Mouse (Mus musculus) MEL (cell line): ENCODE measurements around the gene Cfap58. TPM values are rescaled to one million over a fixed set of nuclear protein-coding genes. Genes with fewer than 3 reads are reported as not detected.

Experiments
- DNase-seq: peaks from one replicate; pipeline ENCODE4 v3.0.0; 2011; ENCODE audit warnings: low read depth, low spot score
- H3K27ac ChIP-seq: 2 replicates; pipeline ENCODE4 v1.5.1; 2012; ENCODE audit warnings: low read depth, mild to moderate bottlenecking, control low read depth, low read length, moderate library complexity; ENCODE audit not compliant: control insufficient read depth
- H3K27me3 ChIP-seq, 2 experiments: fragments of 150-350 bp in 1 of 2; sonication (generic) in 1 of 2; 2 replicates each; pipeline ENCODE4 v1.6.1; 2012; ENCODE audit warnings: low read length in 2 of 2, mild to moderate bottlenecking in 2 of 2, improper control_type of control experiment in 1 of 2, moderate library complexity in 1 of 2; ENCODE audit not compliant: insufficient read depth in 2 of 2, control insufficient read depth in 1 of 2
- H3K36me3 ChIP-seq, 2 experiments: 2 replicates each; pipeline ENCODE4 v1.6.1; 2012 to 2014; ENCODE audit warnings: low read length in 2 of 2, improper control_type of control experiment in 1 of 2, inconsistent platforms in 1 of 2, mild to moderate bottlenecking in 1 of 2; ENCODE audit not compliant: insufficient read depth in 2 of 2, control insufficient read depth in 1 of 2
- H3K4me1 ChIP-seq, 2 experiments: fragments of 150-350 bp in 1 of 2; sonication (generic) in 1 of 2; 2 replicates each; pipeline ENCODE4 v1.6.1; 2012; ENCODE audit warnings: low read length in 2 of 2, improper control_type of control experiment in 1 of 2, mild to moderate bottlenecking in 1 of 2; ENCODE audit not compliant: insufficient read depth in 2 of 2, control insufficient read depth in 1 of 2
- H3K4me3 ChIP-seq, 2 experiments: fragments of 150-350 bp in 1 of 2; sonication (generic) in 1 of 2; 2 replicates each; pipeline ENCODE4 v1.5.1; 2012; ENCODE audit warnings: low read depth in 2 of 2, low read length in 2 of 2, mild to moderate bottlenecking in 2 of 2, moderate library complexity in 2 of 2, control low read depth in 1 of 2, improper control_type of control experiment in 1 of 2; ENCODE audit not compliant: control insufficient read depth in 1 of 2, insufficient read depth in 1 of 2
- H3K79me2 ChIP-seq: 2 replicates; pipeline ENCODE4 v1.6.1; 2012; ENCODE audit warnings: mild to moderate bottlenecking, low read length, moderate library complexity; ENCODE audit not compliant: control insufficient read depth, poor library complexity, insufficient read depth
- H3K9ac ChIP-seq: 2 replicates; pipeline ENCODE4 v1.6.1; 2012; ENCODE audit warnings: low read depth, mild to moderate bottlenecking, control low read depth, low read length, moderate library complexity; ENCODE audit not compliant: control insufficient read depth, poor library complexity, severe bottlenecking
- H3K9me3 ChIP-seq: fragments of 150-350 bp; sonication (generic); replicated peaks from 2 replicates; pipeline ENCODE4 v1.6.1; 2012; ENCODE audit warnings: mild to moderate bottlenecking, low read length, improper control_type of control experiment, moderate library complexity; ENCODE audit not compliant: insufficient read depth
- BHLHE40 ChIP-seq: IDR thresholded peaks from 2 replicates; pipeline ENCODE4 v1.6.1; 2012; ENCODE audit warnings: low read depth, mild to moderate bottlenecking, inconsistent platforms, low read length, improper control_type of control experiment, borderline replicate concordance
- CHD1 ChIP-seq: IDR thresholded peaks from 2 replicates; pipeline ENCODE4 v1.6.1; 2012; ENCODE audit warnings: low read depth, mild to moderate bottlenecking, inconsistent platforms, low read length, improper control_type of control experiment
- CHD2 ChIP-seq: IDR thresholded peaks from 2 replicates; pipeline ENCODE4 v1.6.1; 2011; ENCODE audit warnings: low read length, improper control_type of control experiment
- CTCF ChIP-seq, 3 experiments: IDR thresholded peaks in 2 of 3; conservative IDR thresholded peaks in 1 of 3; 2 replicates each; pipeline ENCODE4 v1.5.1; 2011 to 2012; ENCODE audit warnings: low read length in 3 of 3, low read depth in 2 of 3, mild to moderate bottlenecking in 2 of 3, improper control_type of control experiment in 1 of 3, inconsistent platforms in 1 of 3, mixed read lengths in 1 of 3, moderate library complexity in 1 of 3; ENCODE audit not compliant: control insufficient read depth in 1 of 3, insufficient read depth in 1 of 3, poor library complexity in 1 of 3, severe bottlenecking in 1 of 3
- E2F4 ChIP-seq: IDR thresholded peaks from 2 replicates; pipeline ENCODE4 v1.6.1; 2011; ENCODE audit warnings: low read depth, low read length, improper control_type of control experiment, borderline replicate concordance
- GATA1 ChIP-seq: IDR thresholded peaks from 2 replicates; pipeline ENCODE4 v1.6.1; 2011; ENCODE audit warnings: low read depth, low read length, improper control_type of control experiment
- HCFC1 ChIP-seq: IDR thresholded peaks from 2 replicates; pipeline ENCODE4 v1.6.1; 2012; ENCODE audit warnings: low read depth, mild to moderate bottlenecking, inconsistent platforms, low read length, improper control_type of control experiment, moderate library complexity
- JUND ChIP-seq: IDR thresholded peaks from 2 replicates; pipeline ENCODE4 v1.6.1; 2011; ENCODE audit warnings: low read depth, mild to moderate bottlenecking, improper control_type of control experiment, low read length
- MAX ChIP-seq: IDR thresholded peaks from 2 replicates; pipeline ENCODE4 v1.6.1; 2011; ENCODE audit warnings: low read length, improper control_type of control experiment
- MAZ ChIP-seq: IDR thresholded peaks from 2 replicates; pipeline ENCODE4 v1.6.1; 2012; ENCODE audit warnings: low read depth, mild to moderate bottlenecking, inconsistent platforms, low read length, improper control_type of control experiment
- MXI1 ChIP-seq: IDR thresholded peaks from 2 replicates; pipeline ENCODE4 v1.6.1; 2011; ENCODE audit warnings: mild to moderate bottlenecking, low read depth, low read length, improper control_type of control experiment
- MYB ChIP-seq: IDR thresholded peaks from 2 replicates; pipeline ENCODE4 v1.6.1; 2011; ENCODE audit warnings: mild to moderate bottlenecking, low read depth, low read length, improper control_type of control experiment
- NRF1 ChIP-seq: IDR thresholded peaks from 2 replicates; pipeline ENCODE4 v1.6.1; 2014; ENCODE audit warnings: low read depth, mild to moderate bottlenecking, inconsistent platforms, low read length, improper control_type of control experiment, moderate library complexity; ENCODE audit not compliant: poor library complexity, insufficient read depth, severe bottlenecking
- RCOR1 ChIP-seq: IDR thresholded peaks from 2 replicates; pipeline ENCODE4 v1.6.1; 2012; ENCODE audit warnings: low read depth, mild to moderate bottlenecking, inconsistent platforms, low read length, improper control_type of control experiment
- SIN3A ChIP-seq: IDR thresholded peaks from 2 replicates; pipeline ENCODE4 v1.6.1; 2012; ENCODE audit warnings: low read length, improper control_type of control experiment, inconsistent platforms
- SMC3 ChIP-seq: IDR thresholded peaks from 2 replicates; pipeline ENCODE4 v1.6.1; 2011; ENCODE audit warnings: low read depth, low read length, improper control_type of control experiment
- TAL1 ChIP-seq: IDR thresholded peaks from 2 replicates; pipeline ENCODE4 v1.6.1; 2012; ENCODE audit warnings: mild to moderate bottlenecking, inconsistent platforms, low read length, moderate library complexity, mixed read lengths
- TBP ChIP-seq: IDR thresholded peaks from 2 replicates; pipeline ENCODE4 v1.8.0; 2011; ENCODE audit warnings: low read depth, low read length, improper control_type of control experiment
- TCF12 ChIP-seq: IDR thresholded peaks from 2 replicates; pipeline ENCODE4 v1.6.1; 2014; ENCODE audit warnings: low read depth, mild to moderate bottlenecking, inconsistent platforms, low read length, improper control_type of control experiment, moderate library complexity
- UBTF ChIP-seq: IDR thresholded peaks from 2 replicates; pipeline ENCODE4 v1.6.1; 2012; ENCODE audit warnings: low read depth, mild to moderate bottlenecking, inconsistent platforms, low read length, improper control_type of control experiment, moderate library complexity, borderline replicate concordance; ENCODE audit not compliant: insufficient read depth
- USF2 ChIP-seq, 2 experiments: IDR thresholded peaks; 2 replicates each; pipeline ENCODE4 v1.6.1; 2011 to 2012; ENCODE audit warnings: improper control_type of control experiment in 2 of 2, low read length in 2 of 2, borderline replicate concordance in 1 of 2, inconsistent platforms in 1 of 2, low read depth in 1 of 2, mild to moderate bottlenecking in 1 of 2; ENCODE audit not compliant: insufficient read depth in 1 of 2
- ZMIZ1 ChIP-seq: IDR thresholded peaks from 2 replicates; pipeline ENCODE4 v1.6.1; 2012; ENCODE audit warnings: low read depth, mild to moderate bottlenecking, inconsistent platforms, low read length, improper control_type of control experiment, moderate library complexity
- ZNF384 ChIP-seq: IDR thresholded peaks from 2 replicates; pipeline ENCODE4 v1.6.1; 2012; ENCODE audit warnings: low read depth, mild to moderate bottlenecking, inconsistent platforms, low read length, improper control_type of control experiment
- polyA plus RNA-seq, 2 experiments: library from polyadenylated mRNA; stranded (reverse) in 1 of 2; unstranded in 1 of 2; fragments of >175 nt in 1 of 2; fragments of >200 nt in 1 of 2; gene quantifications; 2 replicates each; pipeline versions ENCODE4 v1.2.1 to v1.2.4; 2012; ENCODE audit warnings: low replicate concordance in 2 of 2, low read depth in 1 of 2; ENCODE audit not compliant: insufficient read length in 2 of 2, insufficient read depth in 1 of 2, missing spikeins in 1 of 2
- total RNA-seq: library from RNA; depleted of rRNA; stranded (reverse); fragments of 300-350 nt; gene quantifications from 2 replicates; pipeline ENCODE4 v1.2.3, GENCODE M21; 2012

Cfap58 gene
- total and polyA plus RNA-seq, 3 experiments: not detected

GRCm38 (mm10) chr19:47953169-47953568, 15.7 kb downstream of the Cfap58 start:
- Histone ChIP-seq H3K79me2 (no peaks in the 10 kb centered on the region), H3K27ac (no peak overlapping the region), H3K4me1 (no peaks in the 10 kb centered on the region), H3K27me3 (no peaks in the 10 kb centered on the region), H3K9ac (no peak overlapping the region), H3K36me3 (no peaks in the 10 kb centered on the region), H3K9me3 (no peaks in the 10 kb centered on the region), H3K4me3 (no peak overlapping the region)
- no peak for DNase-seq
- no peak for TF ChIP-seq MXI1
- TF ChIP-seq CHD2: no peak
- TF ChIP-seq GATA1: no peak
- TF ChIP-seq MYB: no peak
- TF ChIP-seq NRF1: no peak
- no peak for TF ChIP-seq TCF12
- TF ChIP-seq BHLHE40: no peak
- no peak for TF ChIP-seq HCFC1
- no peak for TF ChIP-seq SIN3A
- no peak for TF ChIP-seq CTCF (IDR thresholded peaks at IDR 0.05 in 2 of 3, conservative IDR thresholded peaks at IDR 0.05 in 1 of 3; ENCODE audit: control insufficient read depth in 1 of 3, insufficient read depth in 1 of 3, low read depth in 2 of 3, low read length in 3 of 3, poor library complexity in 1 of 3, severe bottlenecking in 1 of 3)
- TF ChIP-seq JUND: no peak
- TF ChIP-seq MAX: no peak
- TF ChIP-seq UBTF: no peak
- TF ChIP-seq RCOR1: no peak
- no peak for TF ChIP-seq USF2 (IDR thresholded peaks at IDR 0.05; ENCODE audit: borderline replicate concordance in 1 of 2, insufficient read depth in 1 of 2, low read depth in 1 of 2, low read length in 2 of 2)
- no peak for TF ChIP-seq TBP
- TF ChIP-seq TAL1: no peak

GRCm38 (mm10) chr19:47958181-47958580, 20.7 kb downstream of the Cfap58 start:
- TF ChIP-seq CTCF (IDR thresholded peaks at IDR 0.05 in 2 of 3, conservative IDR thresholded peaks at IDR 0.05 in 1 of 3; ENCODE audit: control insufficient read depth in 1 of 3, insufficient read depth in 1 of 3, low read depth in 2 of 3, low read length in 3 of 3, poor library complexity in 1 of 3, severe bottlenecking in 1 of 3) (no peak), CHD2 (no peak), E2F4 (no peak), MAZ (no peak), RCOR1 (no peak), ZMIZ1 (no peak), CHD1 (no peak), ZNF384 (no peak), USF2 (IDR thresholded peaks at IDR 0.05; ENCODE audit: borderline replicate concordance in 1 of 2, insufficient read depth in 1 of 2, low read depth in 1 of 2, low read length in 2 of 2) (no peak), SMC3 (no peak), HCFC1 (no peak)
- Histone ChIP-seq H3K9me3 (no peaks in the 10 kb centered on the region), H3K4me1 (no peaks in the 10 kb centered on the region), H3K27ac (no peak overlapping the region), H3K79me2 (no peaks in the 10 kb centered on the region), H3K9ac (no peak overlapping the region), H3K36me3 (no peaks in the 10 kb centered on the region), H3K27me3 (no peaks in the 10 kb centered on the region), H3K4me3 (no peak overlapping the region)
- DNase-seq: no peak
